Mouse (Mus musculus) cerebellum, adult 11-12 months (tissue): ENCODE measurements around the gene Mrpl39.

Experiments
- DNase-seq: peaks from one replicate; pipeline ENCODE4 v3.0.0; 2022

Gene Mrpl39

GRCm38 (mm10) chr16:84681991-84682390 lies 53.6 kb downstream of the Mrpl39 start:
- DNase-seq: no peak

GRCm38 (mm10) chr16:84680760-84681159 lies 54.8 kb downstream of the Mrpl39 start:
- no peak for DNase-seq

- no peak for DNase-seq
Observed at GRCm38 (mm10) chr16:84677292-84677691, 58.2 kb downstream of the Mrpl39 start.
